Mouse (Mus musculus): ENCODE data around the gene Col15a1. TPM values are rescaled to one million over a fixed set of nuclear protein-coding genes. Genes with fewer than 3 reads are reported as not detected.

Gene Col15a1
- polyA plus RNA-seq, 1 experiment from 2014 or later, result 25.0 TPM

Other genes with a start within 250 kb of the Col15a1 start
- gene Gabbr2, start 216.3 kb upstream of the Col15a1 start, polyA plus RNA-seq (2015; fragmentation: Nextera tagmentation; extraction: Ambion mirVana), result 0.05 and 0.06 TPM in 2 replicates
- gene Anks6, start 150.7 kb upstream of the Col15a1 start, polyA plus RNA-seq (2015; fragmentation: Nextera tagmentation; extraction: Ambion mirVana), result 3.8 and 4.1 TPM in 2 replicates
- 3.7 and 4.8 TPM in 2 replicates for gene Galnt12, start 116.3 kb upstream of the Col15a1 start, polyA plus RNA-seq (2015; fragmentation: Nextera tagmentation; extraction: Ambion mirVana)
- gene Tgfbr1, start 145.1 kb downstream of the Col15a1 start, polyA plus RNA-seq (2015; fragmentation: Nextera tagmentation; extraction: Ambion mirVana), result 29.1 and 31.6 TPM in 2 replicates

Data from limb, embryonic 15.5 days (tissue).